Mouse (Mus musculus): ENCODE data around the gene Rapsn. TPM values are rescaled to one million over a fixed set of nuclear protein-coding genes. Genes with fewer than 3 reads are reported as not detected.
"Not testable (repeated sequence)": the region's sequence is repeated elsewhere in the genome, so short reads cannot be mapped to it uniquely, and the experiment has no call there.

Gene Rapsn
- total RNA-seq (2014; rRNA removed), result 0.22 TPM in 1 of 2 replicates, not detected in the other
- polyA plus RNA-seq (2015; fragmentation: Nextera tagmentation; extraction: Ambion mirVana), result 0.88 and 1.1 TPM in 2 replicates

- H3K9ac ChIP-seq (replicated peaks; ENCODE audit: low read length), result no peak within 1 kb of the TSS
- H3K27me3 ChIP-seq (ENCODE audit: insufficient read depth, low read length), result no peaks in the 10 kb centered on the region
- H3K36me3 ChIP-seq (ENCODE audit: insufficient read depth, low read length), result no peaks in the 10 kb centered on the region
- H3K4me3 ChIP-seq (ENCODE audit: low read length), result no peak within 1 kb of the TSS
- 71% methylated on average over 9 of the region's 9 CpGs for WGBS
- DNase-seq (ENCODE audit: low spot score) (no peak), ATAC-seq (no peak)
- no peaks in the 10 kb centered on the region for H3K4me1 ChIP-seq (ENCODE audit: insufficient read depth, low read length)
- no peaks in the 10 kb centered on the region for H3K9me3 ChIP-seq (ENCODE audit: low read length)
- H3K4me2 ChIP-seq (ENCODE audit: low read depth, low read length), result no peak within 1 kb of the TSS
- no peak for TF ChIP-seq CTCF (IDR thresholded peaks at IDR 0.05; ENCODE audit: low read depth)
- H3K27ac ChIP-seq, result no peak within 1 kb of the TSS
These were observed at the start of gene Rapsn for GRCm38 (mm10) chr2:91035385-91035784. Gene Rapsn (plus strand): TSS chr2:91035620.

GRCm38 (mm10) chr2:90986055-90986454 is 49.4 kb upstream of the Rapsn start:
- no peak overlapping the region for H3K4me2 ChIP-seq (ENCODE audit: low read depth, low read length)
- H3K9ac ChIP-seq (replicated peaks; ENCODE audit: low read length), result no peak overlapping the region
- 92% methylated on average over 3 of the region's 3 CpGs for WGBS
- H3K36me3 ChIP-seq (ENCODE audit: insufficient read depth, low read length), result no peaks in the 10 kb centered on the region
- no peak overlapping the region for H3K4me3 ChIP-seq (ENCODE audit: low read length)
- ATAC-seq (no peak), DNase-seq (ENCODE audit: low spot score) (no peak)
- no peak overlapping the region for H3K27ac ChIP-seq
- no peaks in the 10 kb centered on the region for H3K9me3 ChIP-seq (ENCODE audit: low read length)
- H3K4me1 ChIP-seq (ENCODE audit: insufficient read depth, low read length), result no peaks in the 10 kb centered on the region
- TF ChIP-seq CTCF (IDR thresholded peaks at IDR 0.05; ENCODE audit: low read depth), result no peak
- no peaks in the 10 kb centered on the region for H3K27me3 ChIP-seq (ENCODE audit: insufficient read depth, low read length)

GRCm38 (mm10) chr2:91008536-91008935 is 26.9 kb upstream of the Rapsn start:
- Histone ChIP-seq H3K27ac (no peak overlapping the region), H3K4me3 (ENCODE audit: low read length) (no peak overlapping the region), H3K4me2 (ENCODE audit: low read depth, low read length) (no peak overlapping the region), H3K27me3 (ENCODE audit: insufficient read depth, low read length) (no peaks in the 10 kb centered on the region), H3K36me3 (ENCODE audit: insufficient read depth, low read length) (peaks cover 70% of the 10 kb centered on the region), H3K4me1 (ENCODE audit: insufficient read depth, low read length) (no peaks in the 10 kb centered on the region), H3K9ac (replicated peaks; ENCODE audit: low read length) (no peak overlapping the region), H3K9me3 (ENCODE audit: low read length) (no peaks in the 10 kb centered on the region)
- 98% methylated on average over 8 of the region's 8 CpGs for WGBS
- no peak for TF ChIP-seq CTCF (IDR thresholded peaks at IDR 0.05; ENCODE audit: low read depth)
- no peak for ATAC-seq
- DNase-seq (ENCODE audit: low spot score), result no peak

GRCm38 (mm10) chr2:91013881-91014280 is 21.5 kb upstream of the Rapsn start:
- H3K9me3 ChIP-seq (ENCODE audit: low read length), result no peaks in the 10 kb centered on the region
- no peak overlapping the region for H3K9ac ChIP-seq (replicated peaks; ENCODE audit: low read length)
- H3K4me2 ChIP-seq (ENCODE audit: low read depth, low read length), result no peak overlapping the region
- no peak overlapping the region for H3K4me3 ChIP-seq (ENCODE audit: low read length)
- H3K27me3 ChIP-seq (ENCODE audit: insufficient read depth, low read length), result no peaks in the 10 kb centered on the region
- no peak overlapping the region for H3K27ac ChIP-seq
- DNase-seq (ENCODE audit: low spot score), result no peak
- ATAC-seq, result no peak
- peaks cover 60% of the 10 kb centered on the region for H3K36me3 ChIP-seq (ENCODE audit: insufficient read depth, low read length)
- WGBS, result 91% methylated on average over 2 of the region's 2 CpGs
- H3K4me1 ChIP-seq (ENCODE audit: insufficient read depth, low read length), result no peaks in the 10 kb centered on the region
- TF ChIP-seq CTCF (IDR thresholded peaks at IDR 0.05; ENCODE audit: low read depth), result no peak

GRCm38 (mm10) chr2:91015386-91015785 is 20.0 kb upstream of the Rapsn start:
- no peak overlapping the region for H3K4me3 ChIP-seq (ENCODE audit: low read length)
- no peak overlapping the region for H3K9ac ChIP-seq (replicated peaks; ENCODE audit: low read length)
- H3K27ac ChIP-seq, result peak overlapping the region; percentile 20; the same call in 1 of the 2 replicates
- peaks cover 49% of the 10 kb centered on the region for H3K36me3 ChIP-seq (ENCODE audit: insufficient read depth, low read length)
- no peaks in the 10 kb centered on the region for H3K4me1 ChIP-seq (ENCODE audit: insufficient read depth, low read length)
- no peaks in the 10 kb centered on the region for H3K27me3 ChIP-seq (ENCODE audit: insufficient read depth, low read length)
- no peak overlapping the region for H3K4me2 ChIP-seq (ENCODE audit: low read depth, low read length)
- ATAC-seq, result no peak
- 63% methylated on average over 4 of the region's 4 CpGs for WGBS
- TF ChIP-seq CTCF (IDR thresholded peaks at IDR 0.05; ENCODE audit: low read depth), result no peak
- no peaks in the 10 kb centered on the region for H3K9me3 ChIP-seq (ENCODE audit: low read length)
- no peak for DNase-seq (ENCODE audit: low spot score)

GRCm38 (mm10) chr2:91018061-91018788 is 17.2 kb upstream of the Rapsn start:
- Histone ChIP-seq H3K27me3 (ENCODE audit: insufficient read depth, low read length) (no peaks in the 10 kb centered on the region), H3K9ac (replicated peaks; ENCODE audit: low read length) (no peak overlapping the region), H3K4me2 (ENCODE audit: low read depth, low read length) (no peak overlapping the region), H3K36me3 (ENCODE audit: insufficient read depth, low read length) (peaks cover 34% of the 10 kb centered on the region; the same call in 1 of the 2 replicates), H3K9me3 (ENCODE audit: low read length) (no peaks in the 10 kb centered on the region), H3K4me3 (ENCODE audit: low read length) (no peak overlapping the region), H3K4me1 (ENCODE audit: insufficient read depth, low read length) (no peaks in the 10 kb centered on the region), H3K27ac (peak overlapping the region; percentile 36; the same call in 1 of the 2 replicates)
- DNase-seq (ENCODE audit: low spot score) (peak; percentile 39), ATAC-seq (peak; percentile 50; the same call in 1 of the 2 replicates)
- TF ChIP-seq CTCF (IDR thresholded peaks at IDR 0.05; ENCODE audit: low read depth), result peak; percentile 51; the same call in 1 of the 2 replicates
- WGBS, result 72% methylated on average over 8 of the region's 8 CpGs

GRCm38 (mm10) chr2:91019911-91020310 is 15.5 kb upstream of the Rapsn start:
- WGBS, result 97% methylated on average over 3 of the region's 3 CpGs
- H3K27me3 ChIP-seq (ENCODE audit: insufficient read depth, low read length), result no peaks in the 10 kb centered on the region
- H3K27ac ChIP-seq, result no peak overlapping the region
- no peaks in the 10 kb centered on the region for H3K4me1 ChIP-seq (ENCODE audit: insufficient read depth, low read length)
- no peak overlapping the region for H3K4me2 ChIP-seq (ENCODE audit: low read depth, low read length)
- no peak overlapping the region for H3K4me3 ChIP-seq (ENCODE audit: low read length)
- no peaks in the 10 kb centered on the region for H3K9me3 ChIP-seq (ENCODE audit: low read length)
- no peak for TF ChIP-seq CTCF (IDR thresholded peaks at IDR 0.05; ENCODE audit: low read depth)
- ATAC-seq (no peak), DNase-seq (ENCODE audit: low spot score) (no peak)
- no peak overlapping the region for H3K9ac ChIP-seq (replicated peaks; ENCODE audit: low read length)
- H3K36me3 ChIP-seq (ENCODE audit: insufficient read depth, low read length), result peaks cover 18% of the 10 kb centered on the region; the same call in 1 of the 2 replicates

GRCm38 (mm10) chr2:91022266-91022665 is 13.2 kb upstream of the Rapsn start:
- H3K27me3 ChIP-seq (ENCODE audit: insufficient read depth, low read length); H3K9me3 ChIP-seq (ENCODE audit: low read length); H3K4me3 ChIP-seq (ENCODE audit: low read length); H3K36me3 ChIP-seq (ENCODE audit: insufficient read depth, low read length); DNase-seq (ENCODE audit: low spot score); ATAC-seq; H3K4me1 ChIP-seq (ENCODE audit: insufficient read depth, low read length); H3K9ac ChIP-seq (replicated peaks; ENCODE audit: low read length); H3K27ac ChIP-seq; H3K4me2 ChIP-seq (ENCODE audit: low read depth, low read length): not testable (repeated sequence)
- 92% methylated on average over 7 of the region's 7 CpGs for WGBS
